Mouse (Mus musculus): ENCODE measurements at regions not wholly inside any gene's neighbourhood (a gene's known extent, or its start where the extent isn't known, plus 50 kb on each side); places are given as distances from the start of the nearest gene placed in this dataset.
"Not testable (repeated sequence)": the region's sequence is repeated elsewhere in the genome, so short reads cannot be mapped to it uniquely, and the experiment has no call there.

- no peak for DNase-seq (ENCODE audit: low spot score)
These were observed 66.9 kb downstream of the Twistnb start for GRCm38 (mm10) chr12:33496306-33496705.

- DNase-seq (ENCODE audit: low spot score): peak; percentile 6
These were observed 68.0 kb downstream of the Twistnb start for GRCm38 (mm10) chr12:33497319-33497892.

DNA sequence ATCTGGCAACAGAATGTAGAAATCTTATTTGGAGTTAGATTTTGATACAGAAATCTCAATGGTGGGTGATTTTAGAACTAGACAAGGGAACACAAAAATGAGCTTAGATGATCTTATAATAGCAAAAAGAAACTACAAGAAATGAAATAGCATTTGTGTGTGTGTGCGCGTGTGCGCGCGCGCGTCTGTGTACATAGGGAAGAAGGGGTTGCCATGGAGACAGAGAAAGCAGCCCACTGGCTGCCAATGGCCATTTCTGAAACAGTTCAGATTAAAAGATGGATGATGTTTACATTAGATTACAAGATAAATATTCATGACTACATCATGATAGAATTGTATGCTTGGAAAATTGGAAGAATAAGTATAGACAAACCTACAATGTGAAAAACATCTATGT lies 112.1 kb downstream of the Twistnb start:
- no peak for DNase-seq (ENCODE audit: low spot score)

DNA sequence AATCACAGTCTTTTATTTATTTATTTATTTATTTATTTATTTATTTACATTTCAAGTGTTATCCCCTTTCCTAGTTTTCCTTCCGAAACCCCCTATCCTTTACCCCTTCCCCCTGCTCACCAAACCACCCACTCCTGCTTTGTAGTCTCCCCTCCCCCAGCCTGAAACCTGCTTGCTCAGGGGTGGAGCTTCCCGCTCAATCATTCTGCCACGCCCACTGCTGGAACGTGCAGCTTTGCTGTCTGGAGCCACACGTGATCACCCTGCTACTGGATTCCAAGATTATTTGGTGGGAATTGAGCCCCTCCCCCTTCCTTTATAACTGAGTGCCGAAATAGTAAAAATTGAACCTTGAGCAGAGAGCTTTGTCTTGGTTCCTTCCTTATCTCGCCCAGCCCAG lies 122.2 kb downstream of the Twistnb start:
- DNase-seq (ENCODE audit: low spot score): not testable (repeated sequence)

DNA sequence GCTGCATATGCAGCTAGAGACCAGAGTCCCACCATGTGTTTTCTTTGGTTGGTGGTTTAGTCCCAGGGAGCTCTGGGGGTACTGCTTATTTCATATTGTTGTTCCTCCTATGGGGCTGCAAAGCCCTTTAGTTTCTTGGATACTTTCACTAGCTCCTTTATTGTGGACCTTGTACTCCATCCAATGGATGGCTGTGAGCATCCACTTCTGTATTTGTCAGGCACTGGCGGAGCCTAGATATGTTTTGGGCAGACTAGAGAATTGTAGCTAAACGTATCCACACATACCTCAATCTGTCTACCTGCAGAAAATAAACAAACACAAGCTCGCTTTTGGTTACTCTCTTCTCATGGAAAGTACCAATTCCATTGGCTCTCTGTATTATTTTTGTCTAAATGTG lies 122.8 kb downstream of the Twistnb start:
- no peak for DNase-seq (ENCODE audit: low spot score)

- no peak for DNase-seq (ENCODE audit: low spot score)
These were observed 123.2 kb downstream of the Twistnb start for GRCm38 (mm10) chr12:33552651-33553050.

DNA sequence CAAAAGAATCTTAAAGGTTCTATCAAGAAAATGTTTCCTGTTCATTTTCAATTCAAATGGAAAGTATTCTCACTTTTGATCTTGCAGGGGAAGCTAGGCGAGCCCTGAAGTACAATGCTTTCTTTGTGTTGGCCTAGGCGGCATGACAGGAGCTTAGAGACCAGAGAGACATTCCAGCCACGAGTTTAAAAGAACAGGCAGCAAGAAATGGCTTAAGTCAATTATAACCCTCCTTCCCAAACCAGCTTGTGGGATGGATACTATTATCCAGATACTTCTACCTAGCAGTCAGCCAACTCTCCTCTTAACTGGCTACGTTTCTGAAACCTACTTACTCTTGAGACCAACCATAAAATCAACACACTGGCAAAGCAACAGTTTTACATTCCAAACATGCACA lies 124.3 kb downstream of the Twistnb start:
- no peak for DNase-seq (ENCODE audit: low spot score)

DNA sequence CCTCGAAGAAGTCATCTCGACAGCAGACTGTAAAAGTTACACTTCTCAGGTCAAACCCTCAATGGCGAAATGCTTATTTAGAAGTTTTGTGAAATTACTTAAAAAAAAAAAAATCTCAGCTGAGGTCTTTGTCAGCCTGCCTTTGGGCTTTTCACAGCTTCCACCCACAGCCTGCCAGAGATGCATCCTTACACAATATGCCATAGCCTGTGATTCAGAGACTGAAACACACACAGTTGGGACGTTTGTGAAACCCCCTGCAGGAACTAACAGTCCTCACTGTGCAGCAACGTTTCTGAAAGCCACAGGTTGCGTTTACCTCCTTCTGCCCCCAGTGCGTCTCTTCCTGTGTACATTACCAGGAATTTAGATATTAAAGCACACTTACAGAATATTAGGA lies 131.7 kb downstream of the Twistnb start:
- no peak for DNase-seq (ENCODE audit: low spot score)

- DNase-seq (ENCODE audit: low spot score): no peak
These were observed 148.5 kb downstream of the Twistnb start for GRCm38 (mm10) chr12:33577877-33578428.

- no peak for DNase-seq (ENCODE audit: low spot score)
These were observed 151.4 kb downstream of the Twistnb start for GRCm38 (mm10) chr12:33580809-33581208.

GRCm38 (mm10) chr12:33591031-33591430 lies 161.6 kb downstream of the Twistnb start:
- no peak for DNase-seq (ENCODE audit: low spot score)

DNA sequence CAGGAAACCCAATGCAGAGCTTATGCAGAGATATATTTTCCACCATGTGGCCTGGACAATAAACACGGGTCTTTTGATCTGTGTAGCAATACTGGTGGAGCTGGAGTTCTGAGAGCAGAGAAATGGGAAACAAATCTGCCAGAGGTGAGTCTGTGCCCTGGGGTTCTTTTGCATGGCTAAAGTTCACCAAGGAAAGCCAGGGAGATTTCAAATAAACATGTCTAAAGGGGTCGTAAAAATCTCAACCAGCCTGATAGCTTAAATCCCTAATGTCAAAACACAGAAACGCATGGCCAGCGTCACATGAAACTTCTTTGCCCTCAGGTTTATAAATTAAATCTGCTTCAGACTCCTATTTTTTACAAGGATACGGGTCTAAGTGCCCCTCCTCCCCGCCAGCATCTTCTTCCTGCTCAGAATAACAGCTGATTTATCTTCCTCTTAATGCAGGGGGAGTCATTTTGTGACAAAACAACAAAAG lies 163.0 kb downstream of the Twistnb start:
- no peak for DNase-seq (ENCODE audit: low spot score)

DNA sequence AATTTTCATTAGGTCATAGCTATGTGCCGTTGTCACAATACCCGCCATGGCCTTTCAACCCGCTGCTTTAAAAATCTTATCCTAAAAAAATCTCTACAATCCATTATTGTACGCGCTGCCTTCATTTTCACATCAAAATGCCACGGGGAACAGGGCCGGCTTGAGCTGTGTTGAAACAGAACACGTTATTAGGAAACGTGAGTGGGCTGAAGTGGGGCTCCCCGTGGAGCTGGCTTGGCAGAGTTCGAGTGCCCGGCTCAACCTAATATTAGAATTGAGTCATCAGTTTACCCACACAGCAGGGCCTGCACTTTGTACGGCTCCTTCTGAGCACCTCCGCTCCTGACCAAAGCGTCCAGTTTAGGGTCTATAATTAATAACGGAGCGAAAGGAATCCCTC lies 163.5 kb downstream of the Twistnb start:
- no peak for DNase-seq (ENCODE audit: low spot score)

DNA sequence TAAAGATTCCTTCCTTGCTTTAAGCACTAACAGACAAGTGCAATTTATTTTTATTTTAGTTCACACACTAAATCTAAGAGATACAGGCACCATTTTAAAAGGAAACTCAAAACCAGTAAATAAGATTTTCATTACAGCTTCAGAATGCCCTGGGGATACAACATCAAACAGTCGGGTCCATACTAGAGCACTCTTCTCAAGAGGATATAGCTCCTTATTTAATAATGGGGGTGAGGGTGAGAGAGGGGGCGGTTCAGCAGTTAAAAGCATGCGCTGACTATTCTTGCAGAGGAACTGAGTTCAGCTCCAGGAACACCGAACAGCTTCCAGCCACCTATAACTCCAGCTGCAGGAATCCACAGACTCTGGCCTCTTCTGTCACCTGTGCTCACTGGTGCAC lies 164.2 kb downstream of the Twistnb start:
- no peak for DNase-seq (ENCODE audit: low spot score)

DNA sequence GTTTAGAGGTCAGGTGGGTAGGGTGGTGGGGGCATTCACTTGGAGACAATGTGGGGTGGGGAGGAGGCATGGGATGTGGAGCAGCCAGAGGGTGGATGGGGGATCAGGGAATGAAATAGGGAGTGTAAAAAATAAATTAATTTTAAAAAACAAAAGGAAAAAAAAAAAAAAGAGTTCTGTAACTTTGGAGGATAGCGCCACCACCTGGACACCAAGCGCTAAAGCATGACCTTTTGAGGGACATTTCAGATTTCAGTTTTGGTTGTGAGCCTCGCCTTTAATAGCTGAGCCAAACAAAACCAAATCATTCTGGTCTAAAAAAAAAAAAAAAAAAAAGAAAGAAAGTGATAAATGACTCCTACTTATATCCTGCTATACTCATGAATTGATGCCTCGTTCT lies 176.0 kb downstream of the Twistnb start:
- DNase-seq (ENCODE audit: low spot score): no peak

DNA sequence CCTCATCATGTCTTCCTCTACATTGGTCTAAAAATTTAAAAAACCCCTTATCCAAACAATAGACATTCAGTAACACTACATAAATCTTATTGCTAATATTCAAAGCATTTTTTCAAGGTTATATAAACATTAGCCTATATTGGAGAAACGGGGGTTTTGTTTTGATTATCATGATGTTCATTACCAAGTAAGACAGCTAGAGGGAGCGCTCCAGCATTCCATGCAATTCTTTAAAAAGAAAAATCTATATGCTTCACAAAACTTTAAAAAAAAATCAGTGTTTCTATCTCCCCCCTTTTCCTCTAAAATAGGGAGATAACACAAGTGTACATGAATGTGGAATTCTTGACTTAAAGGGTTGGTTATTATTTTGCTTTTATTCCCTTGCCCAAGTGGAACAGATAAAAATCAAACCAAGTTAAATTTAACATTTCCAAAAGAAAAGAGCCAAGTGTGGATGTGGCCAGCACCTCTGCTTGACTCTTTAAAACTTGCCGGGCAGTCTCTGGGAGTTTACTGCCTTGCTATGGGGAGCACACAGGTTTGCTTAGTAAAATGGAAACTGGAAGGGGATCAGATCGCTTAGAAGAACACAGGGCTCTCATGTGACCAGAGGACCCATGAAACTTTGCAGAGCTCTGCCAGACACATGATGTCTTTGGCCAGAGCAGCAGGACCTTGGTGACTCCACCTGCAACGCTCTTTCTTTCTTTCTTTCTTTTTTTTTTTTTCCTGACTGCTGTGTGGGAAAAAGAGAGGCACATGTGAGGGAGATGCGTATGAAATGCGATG lies 178.6 kb downstream of the Twistnb start:
- DNase-seq (ENCODE audit: low spot score): no peak

DNA sequence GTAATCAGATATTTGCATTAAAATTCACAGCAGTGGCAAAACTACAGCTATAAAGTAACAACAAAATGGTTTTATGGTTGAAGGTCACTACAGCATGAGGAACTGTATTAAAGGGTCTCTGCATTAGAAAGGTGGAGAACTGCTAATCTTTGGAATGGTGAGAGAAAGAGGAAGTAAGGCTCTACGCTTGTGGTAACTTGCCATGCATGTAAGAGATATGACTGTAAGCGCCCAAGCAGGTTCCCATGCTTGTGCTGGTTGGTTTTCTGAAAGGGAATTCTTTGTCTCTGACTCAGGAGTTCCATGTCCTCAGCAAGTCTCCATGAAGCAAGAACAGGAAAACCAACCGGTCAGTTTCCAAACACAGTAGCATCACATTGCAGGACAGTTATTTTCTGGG lies 182.9 kb downstream of the Twistnb start:
- no peak for DNase-seq (ENCODE audit: low spot score)

DNA sequence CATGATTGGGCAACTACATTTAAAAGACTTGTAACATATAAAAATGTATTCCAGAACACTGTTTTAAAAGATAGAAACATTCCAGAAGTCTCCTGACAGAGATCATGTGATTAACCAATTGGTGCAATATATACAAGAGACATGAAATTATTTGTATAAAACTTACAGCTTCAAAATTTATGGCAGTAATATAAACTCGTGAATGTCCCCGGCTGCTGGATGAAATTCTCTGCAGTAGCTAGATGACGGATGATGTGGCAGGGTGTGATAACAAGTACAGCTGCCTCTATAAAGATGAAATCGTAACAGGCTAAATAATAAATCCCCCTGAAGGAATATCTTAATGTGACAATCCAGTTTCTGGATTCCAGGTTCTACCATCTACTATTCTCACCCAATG lies 191.0 kb downstream of the Twistnb start:
- no peak for DNase-seq (ENCODE audit: low spot score)

GRCm38 (mm10) chr12:33626092-33626882 lies 196.9 kb downstream of the Twistnb start:
- DNase-seq (ENCODE audit: low spot score): no peak

DNA sequence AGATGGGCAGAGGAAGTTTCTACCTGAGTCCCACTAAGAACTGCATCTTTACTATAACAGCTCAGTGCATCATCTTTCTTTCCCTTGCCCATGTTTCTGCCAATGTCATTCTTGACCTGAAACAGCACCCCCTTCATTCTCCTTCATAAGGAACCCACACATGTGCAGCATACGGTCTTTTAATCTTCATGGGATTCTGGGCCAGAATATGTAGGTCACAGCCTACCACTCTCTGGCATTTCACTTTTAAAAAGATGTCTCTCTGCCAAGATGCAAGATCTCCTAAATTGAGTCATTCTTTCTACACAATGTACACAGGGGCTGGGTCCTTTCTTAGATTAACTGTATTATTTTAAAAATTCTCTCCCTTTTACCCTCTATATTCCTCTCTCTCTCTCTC lies 223.2 kb downstream of the Twistnb start:
- no peak for DNase-seq (ENCODE audit: low spot score)

GRCm38 (mm10) chr12:33675508-33675907 lies 246.1 kb downstream of the Twistnb start:
- DNase-seq (ENCODE audit: low spot score): no peak

GRCm38 (mm10) chr12:33692870-33693269 lies 235.4 kb upstream of the Ferd3l start:
- DNase-seq (ENCODE audit: low spot score): no peak

- no peak for DNase-seq (ENCODE audit: low spot score)
These were observed 213.8 kb upstream of the Ferd3l start for GRCm38 (mm10) chr12:33714392-33714791.
